Mouse (Mus musculus): ENCODE data around the gene Znrd1. TPM values are rescaled to one million over a fixed set of nuclear protein-coding genes. Genes with fewer than 3 reads are reported as not detected.

The Znrd1 gene
- total and polyA plus RNA-seq, 3 experiments: 26.4 to 38.2 TPM; not detected in 1

DNA sequence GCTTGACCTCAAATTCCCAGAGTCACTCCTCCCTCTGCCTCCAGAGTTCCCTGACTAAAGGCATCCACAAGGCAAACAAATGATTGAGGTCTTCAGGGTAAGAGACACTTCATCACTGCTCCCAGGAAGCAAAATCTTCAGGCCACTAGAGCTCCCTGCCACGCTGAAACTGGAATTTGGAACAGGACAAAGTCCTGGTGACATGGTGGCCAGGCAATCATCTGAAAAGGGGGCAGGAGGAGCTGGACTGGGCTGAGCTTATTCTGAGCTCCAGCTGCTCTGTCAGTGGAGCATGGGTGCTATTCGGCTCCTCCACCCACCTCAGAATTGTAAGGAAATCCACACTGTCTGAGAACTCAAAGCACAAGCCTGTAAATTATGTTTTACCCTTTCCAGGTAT is 46.3 kb downstream of the Znrd1 start:
- no peak for DNase-seq (ENCODE audit: low read depth, low spot score)
- H3K9me3 ChIP-seq (replicated peaks; ENCODE audit: insufficient read depth, low read length): no peaks in the 10 kb centered on the region

DNA sequence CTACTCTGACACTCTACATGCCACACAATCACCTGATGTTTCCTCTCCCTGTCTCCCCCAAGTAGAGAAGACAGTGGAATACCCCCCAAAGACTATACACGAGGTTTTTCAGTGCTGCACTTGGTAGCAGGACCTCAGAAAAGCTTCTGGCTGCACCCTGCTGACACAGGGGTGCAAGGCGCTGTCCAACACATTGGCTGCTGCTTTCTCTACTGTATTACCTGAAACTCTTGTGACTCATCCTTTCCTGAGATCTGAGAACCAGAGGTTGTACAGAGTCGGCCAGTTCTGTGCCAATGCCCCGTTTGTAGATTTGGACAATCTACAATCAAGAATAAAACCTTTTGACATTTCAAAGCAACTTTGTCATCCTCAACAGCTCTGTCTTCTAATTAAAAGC is 48.6 kb downstream of the Znrd1 start:
- no peaks in the 10 kb centered on the region for H3K4me1 ChIP-seq (ENCODE audit: control insufficient read depth in 1 of 2, insufficient read depth in 2 of 2, low read length in 2 of 2)
- H3K27ac ChIP-seq (ENCODE audit: control insufficient read depth, low read depth, low read length): no peak overlapping the region
- no peaks in the 10 kb centered on the region for H3K9me3 ChIP-seq (replicated peaks; ENCODE audit: insufficient read depth, low read length)
- H3K79me2 ChIP-seq (ENCODE audit: control insufficient read depth, insufficient read depth, low read length, poor library complexity): no peaks in the 10 kb centered on the region
- no peak overlapping the region for H3K4me3 ChIP-seq (ENCODE audit: control insufficient read depth in 1 of 2, insufficient read depth in 1 of 2, low read depth in 2 of 2, low read length in 2 of 2)
- TF ChIP-seq MYC (IDR thresholded peaks at IDR 0.05; ENCODE audit: low read depth, low read length): no peak
- TF ChIP-seq USF2 (IDR thresholded peaks at IDR 0.05; ENCODE audit: borderline replicate concordance in 1 of 2, insufficient read depth in 1 of 2, low read depth in 1 of 2, low read length in 2 of 2): no peak
- no peak for TF ChIP-seq MEF2A (IDR thresholded peaks at IDR 0.05; ENCODE audit: extremely low read depth, insufficient replicate concordance, low read depth, low read length, poor library complexity, severe bottlenecking)
- TF ChIP-seq SMC3 (IDR thresholded peaks at IDR 0.05; ENCODE audit: low read depth, low read length): no peak
- no peak for TF ChIP-seq E2F4 (IDR thresholded peaks at IDR 0.05; ENCODE audit: borderline replicate concordance, low read depth, low read length)
- TF ChIP-seq ZC3H11A (IDR thresholded peaks at IDR 0.05; ENCODE audit: low read depth, low read length): no peak
- TF ChIP-seq NELFE (IDR thresholded peaks at IDR 0.05; ENCODE audit: low read depth, low read length): no peak
- TF ChIP-seq SIN3A (IDR thresholded peaks at IDR 0.05; ENCODE audit: low read length): no peak
- no peak for TF ChIP-seq EP300 (IDR thresholded peaks at IDR 0.05; ENCODE audit: low read depth in 1 of 2, low read length in 2 of 2)
- no peak for TF ChIP-seq MXI1 (IDR thresholded peaks at IDR 0.05; ENCODE audit: low read depth, low read length)
- TF ChIP-seq ZNF384 (IDR thresholded peaks at IDR 0.05; ENCODE audit: low read depth, low read length): no peak
- TF ChIP-seq CHD2 (IDR thresholded peaks at IDR 0.05; ENCODE audit: low read length): no peak
- no peak for TF ChIP-seq ZKSCAN1 (IDR thresholded peaks at IDR 0.05; ENCODE audit: low read depth, low read length)
- no peak for TF ChIP-seq TAL1 (IDR thresholded peaks at IDR 0.05; ENCODE audit: low read length)
- no peak for TF ChIP-seq TCF12 (IDR thresholded peaks at IDR 0.05; ENCODE audit: low read depth, low read length)
- H3K9ac ChIP-seq (ENCODE audit: control insufficient read depth, low read depth, low read length, poor library complexity, severe bottlenecking): no peak overlapping the region
- DNase-seq (ENCODE audit: low read depth, low spot score): peak; percentile 27
- H3K27me3 ChIP-seq (ENCODE audit: control insufficient read depth in 1 of 2, insufficient read depth in 2 of 2, low read length in 2 of 2): peaks cover 4% of the 10 kb centered on the region in 2 experiments
- no peaks in the 10 kb centered on the region for H3K36me3 ChIP-seq (ENCODE audit: control insufficient read depth in 1 of 2, insufficient read depth in 2 of 2, low read length in 2 of 2)

More for the DNA sequence above, 46.3 kb downstream of the Znrd1 start:
- Histone ChIP-seq H3K36me3 (ENCODE audit: control insufficient read depth in 1 of 2, insufficient read depth in 2 of 2, low read length in 2 of 2) (no peaks in the 10 kb centered on the region), H3K9ac (ENCODE audit: control insufficient read depth, low read depth, low read length, poor library complexity, severe bottlenecking) (no peak overlapping the region), H3K27me3 (ENCODE audit: control insufficient read depth in 1 of 2, insufficient read depth in 2 of 2, low read length in 2 of 2) (peaks cover 4% of the 10 kb centered on the region in 2 experiments), H3K4me3 (ENCODE audit: control insufficient read depth in 1 of 2, insufficient read depth in 1 of 2, low read depth in 2 of 2, low read length in 2 of 2) (no peak overlapping the region), H3K27ac (ENCODE audit: control insufficient read depth, low read depth, low read length) (no peak overlapping the region), H3K4me1 (ENCODE audit: control insufficient read depth in 1 of 2, insufficient read depth in 2 of 2, low read length in 2 of 2) (no peaks in the 10 kb centered on the region), H3K79me2 (ENCODE audit: control insufficient read depth, insufficient read depth, low read length, poor library complexity) (no peaks in the 10 kb centered on the region)
- TF ChIP-seq ELF1 (IDR thresholded peaks at IDR 0.05; ENCODE audit: low read depth, low read length) (no peak), MAX (IDR thresholded peaks at IDR 0.05; ENCODE audit: low read length) (no peak)
